Mouse (Mus musculus) limb, embryonic 10.5 days (tissue): ENCODE measurements around the gene Btbd9. TPM values are rescaled to one million over a fixed set of nuclear protein-coding genes. Genes with fewer than 3 reads are reported as not detected.

Experiments used
- DNase-seq: peaks from one replicate; pipeline ENCODE4 v3.0.0-alpha.2; 2017; ENCODE audit warnings: low spot score
- H3K27ac ChIP-seq: fragments of 300-500 bp; sonication (generic); 2 replicates; pipeline ENCODE4 v1.5.1; 2016; ENCODE audit warnings: mild to moderate bottlenecking
- H3K27me3 ChIP-seq: fragments of 300-500 bp; sonication (generic); 2 replicates; pipeline ENCODE4 v1.6.1; 2016; ENCODE audit warnings: low read depth, mild to moderate bottlenecking; ENCODE audit not compliant: poor library complexity, severe bottlenecking
- H3K36me3 ChIP-seq: fragments of 300-500 bp; sonication (generic); 2 replicates; pipeline ENCODE4 v1.6.1; 2016; ENCODE audit warnings: mild to moderate bottlenecking, moderate library complexity
- H3K4me1 ChIP-seq: fragments of 300-500 bp; sonication (generic); 2 replicates; pipeline ENCODE4 v1.6.1; 2016
- H3K4me3 ChIP-seq: fragments of 300-500 bp; sonication (generic); 2 replicates; pipeline ENCODE4 v1.5.1; 2016; ENCODE audit warnings: mild to moderate bottlenecking, moderate library complexity
- H3K9me3 ChIP-seq: fragments of 300-500 bp; sonication (generic); replicated peaks from 2 replicates; pipeline ENCODE4 v1.6.1; 2016; ENCODE audit warnings: mild to moderate bottlenecking
- WGBS: fragments of 180-500 bp; shearing (Covaris S2); methylation state at CpG from one replicate; pipeline ENCODE4 v1.1.7; 2016; 5-methylcytosine and 5-hydroxymethylcytosine counted together
- polyA plus RNA-seq: library from polyadenylated mRNA; unstranded; fragments of >200 nt; fragmentation: Nextera tagmentation; extraction: Ambion mirVana; gene quantifications from 2 replicates; pipeline ENCODE4 v1.2.1, GENCODE M21; 2016

Btbd9 gene
- polyA plus RNA-seq, 1 experiment from 2014 or later = 57.5 TPM

- H3K4me3 ChIP-seq = no peak overlapping the region
- 86% methylated on average over 9 of the region's 9 CpGs for WGBS
- H3K27ac ChIP-seq = no peak overlapping the region
- no peaks in the 10 kb centered on the region for H3K36me3 ChIP-seq
- H3K9me3 ChIP-seq = no peaks in the 10 kb centered on the region
- DNase-seq = no peak
- no peaks in the 10 kb centered on the region for H3K4me1 ChIP-seq
- H3K27me3 ChIP-seq = no peaks in the 10 kb centered on the region
Measured at GRCm38 (mm10) chr17:30478181-30478580, 98.1 kb downstream of the Btbd9 start.

GRCm38 (mm10) chr17:30474561-30474960, 101.7 kb downstream of the Btbd9 start:
- no peaks in the 10 kb centered on the region for H3K9me3 ChIP-seq
- peaks cover 6% of the 10 kb centered on the region; the same call in 1 of the 2 replicates for H3K4me1 ChIP-seq
- no peaks in the 10 kb centered on the region for H3K27me3 ChIP-seq
- H3K4me3 ChIP-seq = no peak overlapping the region
- no peaks in the 10 kb centered on the region for H3K36me3 ChIP-seq
- no peak overlapping the region for H3K27ac ChIP-seq
- DNase-seq = no peak
- WGBS = 56% methylated on average over 2 of the region's 2 CpGs

GRCm38 (mm10) chr17:30472776-30473175, 103.5 kb downstream of the Btbd9 start:
- 95% methylated on average over 10 of the region's 10 CpGs for WGBS
- peaks cover 19% of the 10 kb centered on the region for H3K4me1 ChIP-seq
- H3K27ac ChIP-seq = no peak overlapping the region
- H3K9me3 ChIP-seq = no peaks in the 10 kb centered on the region
- no peak overlapping the region for H3K4me3 ChIP-seq
- no peaks in the 10 kb centered on the region for H3K36me3 ChIP-seq
- DNase-seq = no peak
- H3K27me3 ChIP-seq = no peaks in the 10 kb centered on the region

- Histone ChIP-seq H3K4me1 (peaks cover 24% of the 10 kb centered on the region), H3K27me3 (no peaks in the 10 kb centered on the region), H3K9me3 (no peaks in the 10 kb centered on the region), H3K27ac (no peak overlapping the region), H3K36me3 (no peaks in the 10 kb centered on the region), H3K4me3 (no peak overlapping the region)
- WGBS = 74% methylated on average over 7 of the region's 7 CpGs
- DNase-seq = no peak
Measured at GRCm38 (mm10) chr17:30471512-30471911, 104.8 kb downstream of the Btbd9 start.

- DNase-seq = no peak
- no peak overlapping the region for H3K4me3 ChIP-seq
- H3K27ac ChIP-seq = no peak overlapping the region
- H3K4me1 ChIP-seq = peaks cover 24% of the 10 kb centered on the region
- no peaks in the 10 kb centered on the region for H3K36me3 ChIP-seq
- no peaks in the 10 kb centered on the region for H3K27me3 ChIP-seq
- no peaks in the 10 kb centered on the region for H3K9me3 ChIP-seq
- 27% methylated on average over 8 of the region's 8 CpGs for WGBS
Measured at GRCm38 (mm10) chr17:30470790-30471189, 105.5 kb downstream of the Btbd9 start.

GRCm38 (mm10) chr17:30470286-30470685, 106.0 kb downstream of the Btbd9 start:
- 65% methylated on average over 8 of the region's 8 CpGs for WGBS
- no peak for DNase-seq
- peaks cover 24% of the 10 kb centered on the region for H3K4me1 ChIP-seq
- H3K27ac ChIP-seq = no peak overlapping the region
- H3K9me3 ChIP-seq = no peaks in the 10 kb centered on the region
- H3K36me3 ChIP-seq = no peaks in the 10 kb centered on the region
- no peak overlapping the region for H3K4me3 ChIP-seq
- H3K27me3 ChIP-seq = no peaks in the 10 kb centered on the region

- DNase-seq = no peak
- Histone ChIP-seq H3K27me3 (no peaks in the 10 kb centered on the region), H3K36me3 (no peaks in the 10 kb centered on the region), H3K4me3 (no peak overlapping the region), H3K4me1 (peaks cover 24% of the 10 kb centered on the region), H3K9me3 (no peaks in the 10 kb centered on the region), H3K27ac (no peak overlapping the region)
- WGBS = 84% methylated on average over 10 of the region's 10 CpGs
Measured at GRCm38 (mm10) chr17:30469511-30470076, 106.7 kb downstream of the Btbd9 start.

GRCm38 (mm10) chr17:30468368-30468767, 107.9 kb downstream of the Btbd9 start:
- Histone ChIP-seq H3K27me3 (no peaks in the 10 kb centered on the region), H3K4me3 (no peak overlapping the region), H3K9me3 (no peaks in the 10 kb centered on the region), H3K36me3 (no peaks in the 10 kb centered on the region), H3K4me1 (peaks cover 24% of the 10 kb centered on the region), H3K27ac (no peak overlapping the region)
- WGBS = 9% methylated on average over 4 of the region's 4 CpGs
- no peak for DNase-seq

- no peak overlapping the region for H3K27ac ChIP-seq
- no peaks in the 10 kb centered on the region for H3K27me3 ChIP-seq
- no peaks in the 10 kb centered on the region for H3K36me3 ChIP-seq
- DNase-seq = no peak
- H3K9me3 ChIP-seq = no peaks in the 10 kb centered on the region
- WGBS = 55% methylated on average over 14 of the region's 14 CpGs
- no peak overlapping the region for H3K4me3 ChIP-seq
- peaks cover 24% of the 10 kb centered on the region for H3K4me1 ChIP-seq
Measured at GRCm38 (mm10) chr17:30467566-30468213, 108.6 kb downstream of the Btbd9 start.

- Histone ChIP-seq H3K27ac (no peak overlapping the region), H3K4me3 (no peak overlapping the region), H3K4me1 (peaks cover 34% of the 10 kb centered on the region), H3K27me3 (no peaks in the 10 kb centered on the region), H3K9me3 (no peaks in the 10 kb centered on the region), H3K36me3 (no peaks in the 10 kb centered on the region)
- WGBS = 76% methylated on average over 6 of the region's 6 CpGs
- no peak for DNase-seq
Measured at GRCm38 (mm10) chr17:30465060-30465762, 111.1 kb downstream of the Btbd9 start.

GRCm38 (mm10) chr17:30464240-30464745, 112.0 kb downstream of the Btbd9 start:
- H3K4me3 ChIP-seq = no peak overlapping the region
- 68% methylated on average over 5 of the region's 5 CpGs for WGBS
- DNase-seq = no peak
- H3K4me1 ChIP-seq = peaks cover 34% of the 10 kb centered on the region
- H3K27me3 ChIP-seq = no peaks in the 10 kb centered on the region
- H3K36me3 ChIP-seq = no peaks in the 10 kb centered on the region
- H3K27ac ChIP-seq = no peak overlapping the region
- no peaks in the 10 kb centered on the region for H3K9me3 ChIP-seq

- Histone ChIP-seq H3K27ac (no peak overlapping the region), H3K4me1 (peaks cover 30% of the 10 kb centered on the region), H3K9me3 (no peaks in the 10 kb centered on the region), H3K36me3 (no peaks in the 10 kb centered on the region), H3K27me3 (no peaks in the 10 kb centered on the region), H3K4me3 (no peak overlapping the region)
- WGBS = 83% methylated on average over 2 of the region's 2 CpGs
- no peak for DNase-seq
Measured at GRCm38 (mm10) chr17:30460727-30461349, 115.5 kb downstream of the Btbd9 start.

- no peaks in the 10 kb centered on the region for H3K36me3 ChIP-seq
- H3K4me3 ChIP-seq = no peak overlapping the region
- no peak overlapping the region for H3K27ac ChIP-seq
- 77% methylated on average over 5 of the region's 5 CpGs for WGBS
- H3K27me3 ChIP-seq = no peaks in the 10 kb centered on the region
- H3K9me3 ChIP-seq = no peaks in the 10 kb centered on the region
- peaks cover 30% of the 10 kb centered on the region for H3K4me1 ChIP-seq
- DNase-seq = no peak
Measured at GRCm38 (mm10) chr17:30459706-30460105, 116.6 kb downstream of the Btbd9 start.
